Mouse (Mus musculus) C2C12 (cell line): ENCODE data around the gene Tmem223. TPM values are rescaled to one million over a fixed set of nuclear protein-coding genes. Genes with fewer than 3 reads are reported as not detected.
A peak's percentile ranks its signal among the peaks of the same experiment; 100 is the strongest.

Experiments
- H3K27me3 ChIP-seq: one replicate; pipeline ENCODE4 v1.6.1; 2011; ENCODE audit not compliant: control insufficient read depth, insufficient read depth, insufficient read length
- H3K36me3 ChIP-seq: one replicate; pipeline ENCODE4 v1.6.1; 2011; ENCODE audit not compliant: control insufficient read depth, insufficient read depth
- H3K4me3 ChIP-seq: one replicate; pipeline ENCODE4 v1.5.1; 2011; ENCODE audit warnings: mild to moderate bottlenecking, control low read depth; ENCODE audit not compliant: poor library complexity, insufficient read depth, severe bottlenecking
- H3K79me2 ChIP-seq: one replicate; pipeline ENCODE4 v1.6.1; 2011; ENCODE audit not compliant: control insufficient read depth, insufficient read depth
- H3K79me3 ChIP-seq: one replicate; pipeline ENCODE4 v1.6.1; 2011; ENCODE audit warnings: low read depth, control low read depth
- H3ac ChIP-seq: one replicate; pipeline ENCODE3; 2011; ENCODE audit warnings: low read depth; ENCODE audit not compliant: control insufficient read depth, insufficient read length
- CEBPB ChIP-seq: IDR thresholded peaks from one replicate; pipeline ENCODE4 v1.6.1; 2011; ENCODE audit warnings: low read depth, mild to moderate bottlenecking, control low read depth, moderate library complexity
- CTCF ChIP-seq: IDR thresholded peaks from one replicate; pipeline ENCODE4 v1.5.1; 2011; ENCODE audit not compliant: control insufficient read depth, insufficient read depth, insufficient read length
- FOSL1 ChIP-seq: IDR thresholded peaks from one replicate; pipeline ENCODE4 v1.8.0; 2011; ENCODE audit warnings: mild to moderate bottlenecking, low read length; ENCODE audit not compliant: poor library complexity, insufficient read depth, severe bottlenecking
- MAX ChIP-seq: IDR thresholded peaks from one replicate; pipeline ENCODE4 v1.6.1; 2011; ENCODE audit warnings: mild to moderate bottlenecking, control low read depth
- MYOD1 ChIP-seq: IDR thresholded peaks from one replicate; pipeline ENCODE4 v1.6.1; 2011; ENCODE audit warnings: low read depth; ENCODE audit not compliant: control insufficient read depth, insufficient read length
- MYOG ChIP-seq: IDR thresholded peaks from one replicate; pipeline ENCODE4 v1.6.1; 2011; ENCODE audit not compliant: control insufficient read depth, insufficient read length; ENCODE audit errors: extremely low read depth
- USF1 ChIP-seq: IDR thresholded peaks from one replicate; pipeline ENCODE4 v1.6.1; 2011; ENCODE audit warnings: low read depth, mild to moderate bottlenecking, control low read depth, moderate library complexity
- polyA plus RNA-seq: library from polyadenylated mRNA; unstranded; fragments of >200 nt; fragmentation: generic; extraction: Trizol; gene quantifications from one replicate; pipeline ENCODE4 v1.2.1, GENCODE M21; 2012; ENCODE audit warnings: missing spikeins

Gene Tmem223
- polyA plus RNA-seq, 1 experiment: 58.2 TPM

DNA sequence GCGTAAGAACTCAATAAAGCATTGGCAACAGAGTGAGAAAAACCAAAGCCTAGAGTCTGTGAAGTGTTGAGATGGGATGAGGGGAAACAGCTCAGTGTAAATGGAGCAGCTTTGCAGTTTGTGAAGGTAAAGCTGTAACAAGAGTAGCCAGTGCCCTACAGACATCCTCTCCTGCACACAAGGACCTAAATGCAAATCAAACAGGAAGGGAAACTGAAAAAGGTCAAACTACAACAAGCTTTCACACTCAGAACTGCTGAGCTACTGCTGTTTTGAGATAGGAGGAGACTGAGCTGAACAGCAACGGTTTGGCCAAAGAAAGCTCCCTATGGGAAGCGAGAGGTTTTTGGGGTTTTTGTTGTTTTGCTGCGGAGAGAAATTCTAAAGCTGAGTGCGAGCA lies 36.0 kb downstream of the Tmem223 start:
- peaks cover 7% of the 10 kb centered on the region for H3K79me2 ChIP-seq
- TF ChIP-seq CTCF (no peak), MAX (no peak), MYOG (no peak), CEBPB (no peak), USF1 (no peak), MYOD1 (no peak), FOSL1 (no peak)
- H3ac ChIP-seq: no peak overlapping the region
- H3K36me3 ChIP-seq: peaks cover 67% of the 10 kb centered on the region
- no peak overlapping the region for H3K4me3 ChIP-seq
- no peaks in the 10 kb centered on the region for H3K27me3 ChIP-seq
- peaks cover 10% of the 10 kb centered on the region for H3K79me3 ChIP-seq

DNA sequence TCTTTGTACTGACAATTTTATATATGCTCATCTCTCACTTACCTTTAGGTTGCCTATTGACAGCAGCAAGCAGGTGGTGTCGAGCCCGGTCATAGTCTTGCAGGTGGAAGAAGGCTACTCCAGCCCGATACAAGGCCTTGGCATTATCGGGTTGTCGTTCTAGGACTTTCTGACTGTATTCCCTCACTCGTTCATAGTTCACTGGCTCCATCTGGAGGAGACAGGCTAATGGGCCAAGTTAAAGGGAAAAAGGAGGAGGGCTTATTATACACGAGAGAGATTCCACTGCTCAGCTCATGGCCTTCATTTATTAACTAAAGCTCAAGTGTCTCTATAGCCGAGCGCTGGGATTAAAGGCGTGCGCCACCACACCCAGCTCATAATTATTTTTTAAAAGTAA lies 45.0 kb downstream of the Tmem223 start:
- no peak for TF ChIP-seq FOSL1
- TF ChIP-seq CTCF: no peak
- no peak for TF ChIP-seq MAX
- H3K27me3 ChIP-seq: no peaks in the 10 kb centered on the region
- peaks cover 46% of the 10 kb centered on the region for H3K79me3 ChIP-seq
- H3K36me3 ChIP-seq: peaks cover 61% of the 10 kb centered on the region
- H3ac ChIP-seq: no peak overlapping the region
- H3K4me3 ChIP-seq: no peak overlapping the region
- peaks cover 77% of the 10 kb centered on the region for H3K79me2 ChIP-seq

DNA sequence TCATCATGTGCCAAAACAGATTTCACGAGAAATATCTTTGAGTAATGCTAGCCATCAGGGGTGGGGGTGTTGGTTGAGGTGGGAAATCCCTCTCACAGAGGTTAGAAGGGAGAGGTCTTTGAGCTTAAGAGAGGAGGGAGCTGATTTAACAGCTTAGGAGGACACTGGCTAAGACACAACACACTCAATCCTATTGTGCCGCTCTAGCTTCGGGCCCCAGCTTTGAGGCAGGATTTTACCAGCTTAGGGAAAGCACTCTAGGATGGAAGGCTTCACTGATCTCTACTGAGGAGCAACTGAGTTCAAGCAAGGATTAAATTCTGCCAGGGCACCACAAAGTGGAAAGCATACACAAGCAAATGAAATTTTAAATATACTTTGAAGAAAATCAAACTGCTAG lies 46.2 kb downstream of the Tmem223 start:
- H3K4me3 ChIP-seq: no peak overlapping the region
- no peaks in the 10 kb centered on the region for H3K27me3 ChIP-seq
- peaks cover 88% of the 10 kb centered on the region for H3K79me2 ChIP-seq
- H3K79me3 ChIP-seq: peaks cover 52% of the 10 kb centered on the region
- H3ac ChIP-seq: peak overlapping the region; percentile 28
- H3K36me3 ChIP-seq: peaks cover 56% of the 10 kb centered on the region
- TF ChIP-seq MYOD1: no peak
- TF ChIP-seq USF1: no peak
- no peak for TF ChIP-seq MAX
- no peak for TF ChIP-seq CEBPB
- no peak for TF ChIP-seq CTCF
- no peak for TF ChIP-seq MYOG
- no peak for TF ChIP-seq FOSL1

DNA sequence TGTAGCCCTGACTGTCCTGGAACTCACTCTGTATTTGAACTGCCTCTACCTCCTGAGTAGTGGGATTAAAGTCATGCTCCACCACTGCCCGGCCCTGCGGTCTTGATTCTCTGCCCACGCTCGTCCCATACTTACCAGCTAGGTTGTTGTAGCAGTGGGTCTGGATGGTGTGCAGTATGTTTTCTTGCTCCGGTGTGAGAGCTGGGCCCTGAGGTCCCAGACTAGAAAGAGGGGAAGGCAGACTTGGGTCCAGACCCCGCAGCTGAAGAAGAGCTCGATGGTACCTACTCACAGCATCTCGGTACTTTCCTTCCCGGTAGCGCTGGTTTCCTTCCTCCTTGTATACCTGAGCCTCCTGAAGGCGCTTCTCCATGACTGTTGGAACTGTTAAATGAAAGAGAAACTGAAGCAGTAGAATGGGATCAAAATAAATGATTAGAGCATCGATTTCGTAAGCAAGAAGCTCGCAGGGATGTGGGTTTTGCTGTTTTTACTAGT lies 47.6 kb downstream of the Tmem223 start:
- Histone ChIP-seq H3K79me2 (peaks cover 88% of the 10 kb centered on the region), H3K4me3 (peak overlapping the region; percentile 99), H3K36me3 (peaks cover 54% of the 10 kb centered on the region), H3ac (peak overlapping the region; percentile 96), H3K79me3 (peaks cover 66% of the 10 kb centered on the region), H3K27me3 (no peaks in the 10 kb centered on the region)
- TF ChIP-seq MAX: no peak
- TF ChIP-seq CTCF: no peak
- no peak for TF ChIP-seq FOSL1
- no peak for TF ChIP-seq MYOG
- TF ChIP-seq CEBPB: no peak
- TF ChIP-seq MYOD1: no peak
- TF ChIP-seq USF1: no peak

DNA sequence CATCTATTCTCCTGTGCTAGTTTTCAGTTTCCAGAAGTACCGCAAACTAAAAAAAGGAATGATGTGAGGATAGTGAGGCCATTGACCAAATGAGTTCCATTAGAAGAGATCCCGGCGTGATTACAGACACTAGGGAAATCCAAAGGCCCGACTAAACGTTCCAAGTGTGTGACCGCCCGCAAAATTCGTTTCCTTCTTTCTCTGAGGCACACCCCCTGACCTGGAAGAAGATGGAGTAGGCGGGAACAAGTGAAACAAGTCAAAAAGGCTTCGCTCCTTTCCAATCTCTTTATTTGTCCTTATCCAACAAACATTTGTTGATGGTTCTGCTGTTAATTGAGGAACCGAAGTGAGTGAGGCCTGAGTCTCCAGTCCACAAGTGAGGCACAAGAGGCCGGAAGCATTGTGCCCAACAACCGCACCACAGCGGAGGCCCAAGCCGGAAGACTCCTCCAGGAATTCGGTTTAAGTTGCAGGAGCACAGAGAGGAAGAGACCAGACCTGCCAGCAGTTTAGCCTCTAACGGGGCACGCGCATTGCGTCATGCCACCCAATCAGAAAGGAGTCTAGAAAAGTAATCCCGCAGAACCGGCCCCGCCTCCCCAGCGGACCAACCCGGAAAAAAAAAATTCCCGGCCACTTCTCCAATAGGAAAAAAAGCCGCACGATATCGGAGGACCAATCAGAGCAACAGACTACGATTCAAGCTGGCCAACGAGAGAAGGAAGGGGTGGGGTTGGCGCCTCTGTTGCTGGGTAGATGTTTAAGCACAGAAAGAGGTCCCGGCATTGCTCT lies 48.2 kb downstream of the Tmem223 start, which contains the start of gene Ttc9c:
Gene Ttc9c (minus strand): TSS at position 533 of the 795 bp plus-strand sequence.
- Histone ChIP-seq H3K4me3 (peak within 1 kb of the TSS; percentile 99), H3K79me2 (peaks cover 88% of the 10 kb centered on the region), H3K27me3 (no peaks in the 10 kb centered on the region), H3ac (peak within 1 kb of the TSS; percentile 96), H3K79me3 (peaks cover 72% of the 10 kb centered on the region), H3K36me3 (peaks cover 55% of the 10 kb centered on the region)
- peak; percentile 40 for TF ChIP-seq MAX
- no peak for TF ChIP-seq FOSL1
- TF ChIP-seq CEBPB: peak; percentile 91
- TF ChIP-seq MYOD1: no peak
- no peak for TF ChIP-seq CTCF
- no peak for TF ChIP-seq MYOG
- TF ChIP-seq USF1: peak; percentile 36
